Mouse (Mus musculus): ENCODE data around the gene Ankrd11. TPM values are rescaled to one million over a fixed set of nuclear protein-coding genes. Genes with fewer than 3 reads are reported as not detected.

Ankrd11 gene
- polyA plus RNA-seq, 1 experiment from 2014 or later: 71.8 TPM

GRCm38 (mm10) chr8:122854388-122854787, 187.7 kb downstream of the Ankrd11 start:
- Histone ChIP-seq H3K9me3 (replicated peaks; ENCODE audit: control insufficient read depth, low read length) (no peaks in the 10 kb centered on the region), H3K36me3 (replicated peaks; ENCODE audit: control insufficient read depth, insufficient read depth, low read depth, low read length) (no peaks in the 10 kb centered on the region), H3K4me3 (ENCODE audit: low read depth, low read length) (no peak overlapping the region), H3K9ac (replicated peaks; ENCODE audit: low read length) (no peak overlapping the region), H3K27me3 (ENCODE audit: control insufficient read depth, insufficient read depth, low read length) (no peaks in the 10 kb centered on the region), H3K4me1 (ENCODE audit: control insufficient read depth, insufficient read depth, low read length) (peaks cover 4% of the 10 kb centered on the region; the same call in 1 of the 2 replicates), H3K27ac (replicated peaks; ENCODE audit: low read depth, low read length) (no peak overlapping the region), H3K4me2 (ENCODE audit: low read depth, low read length) (no peak overlapping the region)
- ATAC-seq (replicated peaks; ENCODE audit: insufficient number of reproducible peaks, low FRiP score, low TSS enrichment, low read depth): no peak
- DNase-seq (ENCODE audit: low spot score): no peak
- 74% methylated on average over 7 of the region's 7 CpGs for WGBS

GRCm38 (mm10) chr8:122853340-122853771, 188.7 kb downstream of the Ankrd11 start:
- DNase-seq (ENCODE audit: low spot score): peak; percentile 49
- peak; percentile 42 for ATAC-seq (replicated peaks; ENCODE audit: insufficient number of reproducible peaks, low FRiP score, low TSS enrichment, low read depth)
- Histone ChIP-seq H3K27ac (replicated peaks; ENCODE audit: low read depth, low read length) (no peak overlapping the region), H3K4me1 (ENCODE audit: control insufficient read depth, insufficient read depth, low read length) (peaks cover 4% of the 10 kb centered on the region; the same call in 1 of the 2 replicates), H3K4me3 (ENCODE audit: low read depth, low read length) (no peak overlapping the region), H3K4me2 (ENCODE audit: low read depth, low read length) (no peak overlapping the region), H3K9me3 (replicated peaks; ENCODE audit: control insufficient read depth, low read length) (no peaks in the 10 kb centered on the region), H3K27me3 (ENCODE audit: control insufficient read depth, insufficient read depth, low read length) (no peaks in the 10 kb centered on the region), H3K36me3 (replicated peaks; ENCODE audit: control insufficient read depth, insufficient read depth, low read depth, low read length) (no peaks in the 10 kb centered on the region), H3K9ac (replicated peaks; ENCODE audit: low read length) (no peak overlapping the region)
- 16% methylated on average over 11 of the region's 11 CpGs for WGBS

GRCm38 (mm10) chr8:122852546-122852905, 189.6 kb downstream of the Ankrd11 start:
- no peak overlapping the region for H3K4me2 ChIP-seq (ENCODE audit: low read depth, low read length)
- H3K9ac ChIP-seq (replicated peaks; ENCODE audit: low read length): no peak overlapping the region
- no peaks in the 10 kb centered on the region for H3K27me3 ChIP-seq (ENCODE audit: control insufficient read depth, insufficient read depth, low read length)
- 53% methylated on average over 1 of the region's 1 CpGs for WGBS
- ATAC-seq (replicated peaks; ENCODE audit: insufficient number of reproducible peaks, low FRiP score, low TSS enrichment, low read depth) (no peak), DNase-seq (ENCODE audit: low spot score) (no peak)
- H3K9me3 ChIP-seq (replicated peaks; ENCODE audit: control insufficient read depth, low read length): no peaks in the 10 kb centered on the region
- peaks cover 4% of the 10 kb centered on the region; the same call in 1 of the 2 replicates for H3K4me1 ChIP-seq (ENCODE audit: control insufficient read depth, insufficient read depth, low read length)
- H3K4me3 ChIP-seq (ENCODE audit: low read depth, low read length): no peak overlapping the region
- no peaks in the 10 kb centered on the region for H3K36me3 ChIP-seq (replicated peaks; ENCODE audit: control insufficient read depth, insufficient read depth, low read depth, low read length)
- no peak overlapping the region for H3K27ac ChIP-seq (replicated peaks; ENCODE audit: low read depth, low read length)

GRCm38 (mm10) chr8:122851692-122852545, 190.2 kb downstream of the Ankrd11 start:
- WGBS: 84% methylated on average over 12 of the region's 12 CpGs
- Histone ChIP-seq H3K9ac (replicated peaks; ENCODE audit: low read length) (no peak overlapping the region), H3K9me3 (replicated peaks; ENCODE audit: control insufficient read depth, low read length) (no peaks in the 10 kb centered on the region), H3K27ac (replicated peaks; ENCODE audit: low read depth, low read length) (no peak overlapping the region), H3K4me1 (ENCODE audit: control insufficient read depth, insufficient read depth, low read length) (peaks cover 4% of the 10 kb centered on the region; the same call in 1 of the 2 replicates), H3K27me3 (ENCODE audit: control insufficient read depth, insufficient read depth, low read length) (no peaks in the 10 kb centered on the region), H3K36me3 (replicated peaks; ENCODE audit: control insufficient read depth, insufficient read depth, low read depth, low read length) (no peaks in the 10 kb centered on the region), H3K4me2 (ENCODE audit: low read depth, low read length) (no peak overlapping the region), H3K4me3 (ENCODE audit: low read depth, low read length) (no peak overlapping the region)
- ATAC-seq (replicated peaks; ENCODE audit: insufficient number of reproducible peaks, low FRiP score, low TSS enrichment, low read depth): no peak
- DNase-seq (ENCODE audit: low spot score): no peak

- H3K27me3 ChIP-seq (ENCODE audit: control insufficient read depth, insufficient read depth, low read length): no peaks in the 10 kb centered on the region
These were observed 191.3 kb downstream of the Ankrd11 start for GRCm38 (mm10) chr8:122850641-122851240.

GRCm38 (mm10) chr8:122849152-122849910, 192.7 kb downstream of the Ankrd11 start:
- Histone ChIP-seq H3K4me3 (ENCODE audit: low read depth, low read length) (no peak overlapping the region), H3K4me2 (ENCODE audit: low read depth, low read length) (no peak overlapping the region), H3K27ac (replicated peaks; ENCODE audit: low read depth, low read length) (no peak overlapping the region), H3K9me3 (replicated peaks; ENCODE audit: control insufficient read depth, low read length) (no peaks in the 10 kb centered on the region), H3K4me1 (ENCODE audit: control insufficient read depth, insufficient read depth, low read length) (peaks cover 4% of the 10 kb centered on the region; the same call in 1 of the 2 replicates), H3K9ac (replicated peaks; ENCODE audit: low read length) (no peak overlapping the region), H3K36me3 (replicated peaks; ENCODE audit: control insufficient read depth, insufficient read depth, low read depth, low read length) (no peaks in the 10 kb centered on the region), H3K27me3 (ENCODE audit: control insufficient read depth, insufficient read depth, low read length) (no peaks in the 10 kb centered on the region)
- ATAC-seq (replicated peaks; ENCODE audit: insufficient number of reproducible peaks, low FRiP score, low TSS enrichment, low read depth) (no peak), DNase-seq (ENCODE audit: low spot score) (no peak)
- WGBS: 44% methylated on average over 8 of the region's 11 CpGs

More at GRCm38 (mm10) chr8:122850641-122851240, 191.3 kb downstream of the Ankrd11 start:
- no peak for DNase-seq (ENCODE audit: low spot score)
- H3K27ac ChIP-seq (replicated peaks; ENCODE audit: low read depth, low read length): no peak overlapping the region
- no peaks in the 10 kb centered on the region for H3K36me3 ChIP-seq (replicated peaks; ENCODE audit: control insufficient read depth, insufficient read depth, low read depth, low read length)
- H3K4me1 ChIP-seq (ENCODE audit: control insufficient read depth, insufficient read depth, low read length): peaks cover 4% of the 10 kb centered on the region; the same call in 1 of the 2 replicates
- no peak overlapping the region for H3K4me3 ChIP-seq (ENCODE audit: low read depth, low read length)
- 59% methylated on average over 3 of the region's 3 CpGs for WGBS
- no peak overlapping the region for H3K4me2 ChIP-seq (ENCODE audit: low read depth, low read length)
- H3K9ac ChIP-seq (replicated peaks; ENCODE audit: low read length): no peak overlapping the region
- ATAC-seq (replicated peaks; ENCODE audit: insufficient number of reproducible peaks, low FRiP score, low TSS enrichment, low read depth): no peak
- H3K9me3 ChIP-seq (replicated peaks; ENCODE audit: control insufficient read depth, low read length): no peaks in the 10 kb centered on the region

- H3K4me2 ChIP-seq (ENCODE audit: low read depth, low read length): peak within 1 kb of the TSS; percentile 27
- no peaks in the 10 kb centered on the region for H3K4me1 ChIP-seq (ENCODE audit: control insufficient read depth, insufficient read depth, low read length)
- H3K9me3 ChIP-seq (replicated peaks; ENCODE audit: control insufficient read depth, low read length): no peaks in the 10 kb centered on the region
- H3K36me3 ChIP-seq (replicated peaks; ENCODE audit: control insufficient read depth, insufficient read depth, low read depth, low read length): no peaks in the 10 kb centered on the region
- no peak within 1 kb of the TSS for H3K27ac ChIP-seq (replicated peaks; ENCODE audit: low read depth, low read length)
- WGBS: 11% methylated on average over 17 of the region's 18 CpGs
- no peak within 1 kb of the TSS for H3K4me3 ChIP-seq (ENCODE audit: low read depth, low read length)
- H3K9ac ChIP-seq (replicated peaks; ENCODE audit: low read length): 0 out of 2 replicates have a peak within 1 kb of the TSS, but pooled peaks have one; percentile 15
- ATAC-seq (replicated peaks; ENCODE audit: insufficient number of reproducible peaks, low FRiP score, low TSS enrichment, low read depth) (peak; percentile 80), DNase-seq (ENCODE audit: low spot score) (peak; percentile 76)
- H3K27me3 ChIP-seq (ENCODE audit: control insufficient read depth, insufficient read depth, low read length): no peaks in the 10 kb centered on the region
These were observed 194.1 kb downstream of the Ankrd11 start, which contains the start of gene Cdh15 for GRCm38 (mm10) chr8:122847829-122848561. TSS of gene Cdh15 (plus strand) at chr8:122847966.
